Mouse (Mus musculus): Measurements from ENCODE around the gene Poln. TPM values are rescaled to one million over a fixed set of nuclear protein-coding genes. Genes with fewer than 3 reads are reported as not detected.

Gene Poln
- polyA plus RNA-seq, 1 experiment = 0.05 TPM

DNA sequence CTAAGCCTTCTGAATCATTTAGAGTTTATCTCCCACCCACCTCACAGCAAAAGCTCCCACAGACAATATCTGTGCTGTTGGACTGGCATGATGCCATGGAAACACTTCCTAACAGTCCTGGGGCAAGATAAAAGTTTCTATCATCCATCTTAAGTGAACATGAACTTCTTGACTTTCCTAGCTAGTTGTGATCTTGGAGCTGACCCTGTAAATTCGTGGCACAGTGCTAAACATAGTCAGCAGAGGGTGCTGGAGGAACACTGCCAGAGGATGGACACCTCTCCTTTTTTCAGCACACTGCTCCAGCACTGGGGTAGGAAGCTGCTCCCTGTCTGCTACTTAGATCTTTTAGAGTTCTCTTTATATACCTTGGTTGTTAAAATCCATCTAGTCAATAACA, 29.5 kb downstream of the Poln start:
- DNase-seq (ENCODE audit: low read depth, low spot score) = no peak
- WGBS = 0% methylated on average over 1 of the region's 1 CpGs

DNA sequence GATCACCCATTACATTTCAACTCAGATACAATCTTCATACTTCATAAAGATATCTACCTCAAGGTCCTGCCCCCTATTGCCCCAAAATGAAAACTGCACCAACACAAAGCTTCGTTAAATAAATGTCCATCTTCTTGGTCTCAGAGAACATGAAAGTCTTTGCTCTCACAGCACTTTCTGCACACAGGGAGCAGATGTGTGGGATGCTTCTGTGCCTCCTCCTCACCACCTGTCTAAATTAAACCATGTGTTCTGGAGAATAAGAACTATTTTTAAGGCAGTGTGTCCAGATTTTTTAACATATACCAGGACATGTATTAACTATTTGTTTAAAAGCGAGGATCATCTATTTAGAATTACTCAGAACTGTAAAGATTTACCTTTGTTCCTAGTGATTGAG, 36.5 kb downstream of the Poln start:
- WGBS = 79% methylated on average over 2 of the region's 2 CpGs
- DNase-seq (ENCODE audit: low read depth, low spot score) = no peak

DNA sequence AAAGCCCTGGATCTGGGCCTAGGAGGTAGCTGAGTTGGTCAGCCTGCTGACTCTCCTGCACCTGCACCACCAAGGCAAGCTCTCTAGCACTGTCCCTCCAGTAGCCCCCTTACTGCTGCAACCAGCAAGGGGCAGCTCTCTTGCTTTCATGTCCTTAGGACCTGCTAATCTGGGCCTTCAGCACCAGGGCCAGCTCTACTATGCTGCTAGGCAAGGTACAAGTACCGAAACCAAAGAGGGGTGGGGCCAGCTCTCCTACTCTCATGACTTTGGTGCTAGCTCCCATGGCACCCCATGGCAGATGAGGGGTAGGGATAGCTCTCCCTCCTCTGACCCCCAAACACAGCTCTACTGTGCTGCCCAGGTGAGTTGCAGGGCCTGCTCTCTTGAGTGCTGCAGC, 45.1 kb downstream of the Poln start:
- DNase-seq (ENCODE audit: low read depth, low spot score) = no peak

DNA sequence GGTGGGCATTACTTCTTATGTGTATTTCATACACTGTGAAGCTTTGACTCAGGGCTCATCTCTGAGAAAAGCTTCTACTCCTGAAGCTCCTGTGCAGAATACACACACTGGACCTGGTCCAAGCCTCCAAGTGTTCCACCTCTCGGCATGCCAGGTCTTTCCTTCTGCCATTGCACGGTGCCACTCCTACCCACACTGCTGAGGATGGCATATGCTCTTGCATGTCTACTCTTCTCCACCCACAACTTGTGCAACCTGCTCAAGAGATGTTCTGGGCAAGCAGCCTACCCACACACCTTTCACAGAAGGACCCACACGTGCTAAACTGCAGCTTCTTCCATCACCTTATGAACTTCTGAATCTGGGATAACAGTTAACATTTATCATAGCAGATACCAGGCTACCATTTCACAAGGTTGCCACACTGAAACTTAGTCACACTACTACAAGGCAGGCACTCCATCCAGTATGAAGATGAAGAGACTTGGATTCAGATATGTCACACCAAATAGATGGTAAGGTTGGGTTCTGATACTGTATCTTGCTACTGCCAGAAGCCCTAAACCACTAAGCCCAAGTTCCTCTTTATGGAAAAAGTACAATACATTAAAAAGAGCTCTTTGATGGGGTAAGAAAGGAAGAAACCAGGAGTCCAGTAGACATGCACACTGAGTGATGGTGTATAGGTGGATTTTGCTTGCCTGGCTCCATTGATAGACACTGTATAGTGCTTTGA, 50.0 kb downstream of the Poln start:
- no peak for DNase-seq (ENCODE audit: low read depth, low spot score)
- 73% methylated on average over 3 of the region's 3 CpGs for WGBS

More for the DNA sequence above, 45.1 kb downstream of the Poln start:
- WGBS = 22% methylated on average over 1 of the region's 1 CpGs

DNA sequence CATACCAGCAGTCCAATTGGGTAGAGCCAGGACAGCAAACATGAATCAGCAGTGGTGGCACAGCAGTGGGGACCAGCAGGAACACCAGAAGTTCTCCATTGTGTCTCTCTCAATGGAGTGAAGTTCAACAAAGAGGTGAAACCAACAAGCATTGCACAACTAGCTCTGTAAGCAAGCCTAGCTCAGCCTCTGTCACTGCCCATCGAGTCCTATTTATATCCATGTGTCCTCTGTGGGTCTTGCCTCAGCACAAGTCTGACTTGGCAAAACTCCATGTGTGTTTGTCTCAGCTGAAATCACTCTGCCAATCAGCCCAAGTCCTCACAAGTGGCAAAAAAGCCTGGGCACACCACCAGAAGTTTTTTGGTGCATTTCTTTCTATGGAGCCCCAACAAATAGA, 63.6 kb downstream of the Poln start:
- WGBS = 67% methylated on average over 1 of the region's 1 CpGs
- DNase-seq (ENCODE audit: low read depth, low spot score) = no peak

DNA sequence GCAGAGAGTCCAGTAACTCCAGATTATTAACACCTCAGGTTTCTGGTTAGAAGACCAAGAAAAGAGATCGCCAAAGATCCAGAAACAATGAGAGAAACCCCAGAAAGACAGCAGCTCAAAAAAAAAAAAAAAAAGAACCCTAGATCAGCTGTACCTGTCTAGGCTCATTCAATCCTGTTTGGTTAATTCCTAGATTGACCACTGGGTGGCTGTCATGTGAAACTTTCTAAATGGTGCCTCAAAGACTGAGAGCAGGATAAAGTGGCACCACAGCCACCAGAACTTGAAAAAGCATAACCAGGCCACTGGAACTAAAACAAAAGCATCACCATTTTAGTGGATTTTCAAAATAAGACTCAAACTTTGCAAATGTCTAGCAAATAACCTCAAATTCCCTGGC, 71.9 kb downstream of the Poln start:
- 6% methylated on average over 1 of the region's 1 CpGs for WGBS
- peak; percentile 22 for DNase-seq (ENCODE audit: low read depth, low spot score)

DNA sequence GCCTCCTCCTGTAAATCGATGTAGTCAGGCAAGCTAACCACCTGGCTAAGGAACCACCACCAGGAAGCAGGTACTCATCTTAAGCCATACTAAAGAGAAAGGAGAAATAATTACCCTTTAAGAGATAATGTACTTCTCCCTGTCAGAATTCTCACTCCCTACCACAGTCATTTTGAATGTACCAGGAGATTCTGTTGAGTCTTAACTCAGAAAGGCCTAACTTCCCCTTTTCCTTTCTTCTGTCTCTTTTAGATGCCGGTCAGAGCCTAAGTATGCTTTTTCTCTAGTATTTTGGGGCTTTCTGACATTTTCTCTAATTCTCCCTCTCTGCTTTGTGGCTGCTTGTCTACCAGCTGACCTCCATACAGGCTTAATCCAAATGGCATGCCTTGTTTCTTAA, 76.2 kb downstream of the Poln start:
- 71% methylated on average over 2 of the region's 2 CpGs for WGBS
- no peak for DNase-seq (ENCODE audit: low read depth, low spot score)

DNA sequence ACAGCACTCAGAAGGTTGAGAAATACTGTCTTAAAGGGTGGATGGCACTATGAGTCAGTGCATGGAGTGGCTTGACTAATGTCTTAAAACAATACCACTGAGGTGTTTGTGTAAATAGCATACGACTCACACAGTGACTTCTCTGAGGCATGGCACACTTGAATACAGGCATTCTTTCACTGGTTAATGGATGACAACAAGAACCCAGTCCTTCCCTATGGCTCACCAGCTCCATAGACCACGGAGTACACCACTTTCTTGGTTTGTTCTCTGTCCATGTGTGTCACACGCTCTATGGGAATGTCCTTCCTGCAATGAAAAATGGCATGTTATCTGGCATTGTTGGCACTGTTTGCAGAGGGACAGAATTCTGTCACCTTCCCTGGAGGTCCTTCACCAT, 136.7 kb downstream of the Poln start:
- WGBS = 36% methylated on average over 3 of the region's 3 CpGs
- DNase-seq (ENCODE audit: low read depth, low spot score) = no peak

DNA sequence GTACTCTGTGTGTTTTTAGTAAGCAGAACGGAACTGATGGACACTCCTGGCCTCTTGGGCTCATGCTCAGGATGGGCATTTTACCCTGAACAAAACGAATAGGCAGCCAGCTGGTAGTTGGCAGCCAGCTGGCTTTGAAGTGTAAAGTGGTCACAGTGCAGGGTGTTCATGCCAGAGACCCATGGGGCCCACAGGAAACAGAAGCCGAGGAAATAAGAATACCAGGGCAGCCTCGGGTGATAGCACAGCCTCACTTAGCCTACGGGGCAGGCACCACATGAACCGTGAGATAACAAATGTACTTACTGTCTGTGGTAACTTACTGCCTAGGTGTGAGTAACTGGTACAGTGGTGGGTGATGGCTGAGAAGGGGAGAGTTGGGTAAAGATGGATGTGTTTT, 138.2 kb downstream of the Poln start:
- DNase-seq (ENCODE audit: low read depth, low spot score) = no peak
- 70% methylated on average over 6 of the region's 6 CpGs for WGBS

DNA sequence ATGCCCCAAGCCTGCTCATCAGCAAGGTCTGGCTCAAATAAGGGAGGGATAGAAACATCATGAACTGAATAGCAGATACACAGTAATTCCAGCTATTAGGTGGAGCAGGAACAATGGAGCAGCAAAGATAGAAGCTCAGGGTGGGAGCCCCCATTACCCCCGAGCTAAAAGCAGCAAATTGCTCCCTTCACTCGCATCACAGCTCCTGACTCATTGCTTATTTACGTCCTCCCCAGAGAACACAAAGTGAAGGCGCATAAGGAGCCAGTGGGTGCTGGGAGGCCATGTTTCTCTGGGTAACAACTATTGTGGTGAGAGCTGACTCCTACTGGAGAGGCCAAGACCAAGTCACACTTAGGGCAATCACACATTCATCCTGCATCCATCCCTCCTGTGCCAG, 139.1 kb downstream of the Poln start:
- no peak for DNase-seq (ENCODE audit: low read depth, low spot score)
- 55% methylated on average over 4 of the region's 4 CpGs for WGBS

DNA sequence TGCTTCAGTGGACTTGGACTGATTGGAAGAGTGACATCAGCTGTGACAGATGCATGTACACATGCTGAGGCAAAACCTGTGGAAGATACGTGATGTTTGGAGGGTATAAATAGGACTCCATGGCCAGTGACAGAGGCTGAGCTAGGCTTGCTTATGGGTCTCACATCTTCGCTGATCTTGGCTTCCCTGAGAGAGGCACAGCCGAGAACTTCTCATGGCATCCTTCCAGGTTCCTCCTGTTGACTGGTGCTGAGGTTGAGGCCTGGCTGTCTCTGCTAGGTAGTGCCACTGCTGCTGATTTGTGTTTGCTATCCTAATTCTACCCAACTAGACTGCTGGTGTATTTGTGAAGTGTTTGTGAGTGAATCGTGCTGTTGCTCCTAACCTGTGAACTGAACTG, 150.3 kb downstream of the Poln start:
- no peak for DNase-seq (ENCODE audit: low read depth, low spot score)
- WGBS = 72% methylated on average over 4 of the region's 4 CpGs

DNA sequence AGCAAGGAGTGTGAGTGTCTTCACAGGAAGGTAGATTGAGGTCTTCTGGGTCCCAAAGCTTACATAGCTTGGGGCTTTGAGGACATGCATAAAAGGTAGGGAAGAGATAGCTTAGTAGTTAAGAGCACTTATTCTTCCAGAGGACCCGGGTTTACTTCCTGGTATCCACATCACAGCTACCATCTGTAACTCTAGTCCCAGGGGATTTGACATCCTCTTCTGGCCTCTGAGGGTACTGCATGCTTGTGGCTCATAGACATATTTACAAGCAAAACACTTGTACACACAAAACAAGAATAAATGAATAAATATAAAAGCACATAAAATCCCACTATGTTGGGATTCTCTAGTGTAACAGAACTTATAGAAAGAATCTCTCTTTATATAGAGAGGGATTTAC, 154.6 kb downstream of the Poln start:
- no peak for DNase-seq (ENCODE audit: low read depth, low spot score)
- 51% methylated on average over 1 of the region's 1 CpGs for WGBS

DNA sequence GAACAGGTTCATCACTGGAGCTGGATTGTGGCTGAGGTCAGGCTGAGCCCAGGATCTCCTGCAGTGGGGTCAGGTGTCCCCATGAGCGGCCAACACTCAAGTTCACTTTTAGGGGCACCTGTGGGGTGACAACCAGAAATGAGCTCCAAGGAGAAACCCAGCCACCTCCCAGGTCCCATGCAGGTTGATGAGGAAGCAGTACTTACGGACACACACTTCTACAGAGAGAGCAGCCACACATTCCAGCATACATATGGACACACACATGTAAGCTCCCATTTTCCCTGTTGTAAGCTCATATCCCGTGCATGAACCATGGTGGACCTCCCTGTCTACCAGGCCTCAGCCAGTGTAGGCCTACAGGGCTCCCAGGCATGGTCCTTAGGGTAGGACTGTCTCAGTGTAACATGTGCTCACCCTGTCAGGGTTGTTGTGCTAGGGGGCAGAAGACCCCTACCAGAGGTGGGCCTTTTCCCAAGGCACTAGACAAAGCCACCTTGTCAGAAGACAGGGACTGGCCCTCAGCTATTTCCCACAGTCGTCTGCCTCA, 161.8 kb downstream of the Poln start:
- WGBS = 80% methylated on average over 4 of the region's 4 CpGs
- no peak for DNase-seq (ENCODE audit: low read depth, low spot score)

DNA sequence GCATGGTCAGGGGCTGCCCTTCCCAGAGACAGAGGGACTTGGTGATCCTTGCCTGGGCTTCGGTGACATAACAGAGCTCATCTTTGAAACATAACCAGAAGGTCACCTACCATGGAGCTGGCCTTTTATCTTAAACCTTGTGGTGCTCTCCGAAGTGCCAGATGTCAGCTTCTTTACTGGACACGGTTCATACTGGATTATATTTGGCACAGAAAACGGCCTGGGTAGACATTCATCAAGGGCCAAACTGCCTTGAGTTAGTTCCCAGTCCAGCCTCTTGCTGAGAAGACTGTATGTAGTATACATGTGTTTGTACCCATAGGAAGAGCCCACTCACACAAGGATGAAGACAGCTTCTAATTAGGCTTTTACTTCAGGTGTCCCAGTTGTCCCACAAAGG, 162.4 kb downstream of the Poln start:
- 80% methylated on average over 4 of the region's 4 CpGs for WGBS
- no peak for DNase-seq (ENCODE audit: low read depth, low spot score)

DNA sequence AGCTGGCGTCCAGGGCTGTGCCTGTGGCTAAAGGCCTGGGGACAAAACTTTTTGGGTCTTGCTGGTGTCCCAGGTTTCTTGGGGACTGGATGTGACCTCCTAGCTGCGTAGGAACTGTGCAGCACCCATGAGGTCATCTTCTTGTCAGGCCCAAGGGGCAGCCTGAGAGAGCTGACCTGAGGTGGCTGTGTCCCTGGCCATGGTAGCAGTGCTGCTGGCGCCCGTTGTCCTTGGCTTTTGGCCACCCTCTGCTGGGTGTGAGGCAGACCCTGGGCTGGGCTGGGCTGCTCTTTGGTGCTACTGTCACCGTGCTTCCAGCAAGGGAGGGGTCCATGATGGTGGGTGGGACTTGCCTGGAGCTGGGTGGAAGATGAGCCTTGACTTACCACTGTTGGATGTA, 164.6 kb downstream of the Poln start:
- no peak for DNase-seq (ENCODE audit: low read depth, low spot score)
- 64% methylated on average over 5 of the region's 5 CpGs for WGBS

DNA sequence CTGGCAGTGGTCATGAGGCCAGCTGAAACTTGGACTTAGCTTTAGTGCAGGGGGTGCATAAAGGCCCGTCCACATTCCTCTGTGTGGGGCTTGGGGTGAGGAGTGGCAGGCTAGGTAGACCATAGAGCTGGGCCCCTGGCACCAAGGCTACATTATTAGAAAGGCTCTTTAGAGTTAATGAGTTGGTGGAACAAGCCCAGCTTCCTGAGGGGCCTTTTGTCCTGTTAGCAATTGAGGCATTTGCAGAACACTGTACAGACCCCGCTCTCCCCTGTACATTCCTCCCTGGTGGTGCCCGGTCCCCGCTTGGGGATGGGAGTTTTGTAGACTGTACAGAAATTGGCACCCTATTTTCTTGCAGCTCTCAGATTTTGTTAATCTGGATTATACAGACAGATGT, 166.6 kb downstream of the Poln start:
- no peak for DNase-seq (ENCODE audit: low read depth, low spot score)
- WGBS = 89% methylated on average over 4 of the region's 4 CpGs

DNA sequence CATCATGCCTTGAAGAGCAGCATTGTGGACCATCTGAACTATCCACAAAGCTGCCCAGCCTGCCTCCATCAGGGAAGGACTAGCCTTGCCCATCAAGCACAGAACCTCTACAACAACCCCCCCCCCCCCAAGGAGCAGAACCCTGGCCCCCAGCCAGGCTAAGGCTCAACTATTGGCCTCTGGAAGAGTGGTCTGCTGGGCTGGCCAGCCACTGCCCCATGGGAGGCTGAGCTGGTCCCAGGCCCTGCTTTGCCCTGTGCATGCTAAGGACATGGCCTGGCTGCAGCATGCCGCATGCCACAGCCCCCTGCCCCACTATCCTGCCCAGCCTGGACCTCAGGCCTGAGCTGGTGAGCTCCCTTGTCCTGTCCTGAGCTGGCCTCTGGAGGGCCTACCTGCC, 167.8 kb downstream of the Poln start:
- WGBS = 88% methylated on average over 1 of the region's 1 CpGs
- no peak for DNase-seq (ENCODE audit: low read depth, low spot score)

DNA sequence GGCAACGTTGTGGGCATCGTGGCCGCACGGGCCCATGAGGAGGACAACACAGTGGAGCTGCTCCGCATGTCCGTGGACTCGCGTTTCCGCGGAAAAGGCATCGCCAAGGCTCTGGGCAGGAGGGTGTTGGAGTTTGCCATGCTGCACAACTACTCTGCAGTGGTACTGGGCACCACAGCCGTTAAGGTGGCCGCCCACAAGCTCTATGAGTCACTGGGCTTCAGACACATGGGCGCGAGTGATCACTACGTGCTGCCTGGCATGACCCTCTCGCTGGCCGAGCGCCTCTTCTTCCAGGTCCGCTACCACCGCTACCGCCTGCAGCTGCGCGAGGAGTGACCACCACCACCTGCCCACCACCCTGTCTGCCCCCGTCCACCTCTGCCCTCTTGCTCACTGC, 168.4 kb downstream of the Poln start:
- 95% methylated on average over 25 of the region's 25 CpGs for WGBS
- no peak for DNase-seq (ENCODE audit: low read depth, low spot score)

DNA sequence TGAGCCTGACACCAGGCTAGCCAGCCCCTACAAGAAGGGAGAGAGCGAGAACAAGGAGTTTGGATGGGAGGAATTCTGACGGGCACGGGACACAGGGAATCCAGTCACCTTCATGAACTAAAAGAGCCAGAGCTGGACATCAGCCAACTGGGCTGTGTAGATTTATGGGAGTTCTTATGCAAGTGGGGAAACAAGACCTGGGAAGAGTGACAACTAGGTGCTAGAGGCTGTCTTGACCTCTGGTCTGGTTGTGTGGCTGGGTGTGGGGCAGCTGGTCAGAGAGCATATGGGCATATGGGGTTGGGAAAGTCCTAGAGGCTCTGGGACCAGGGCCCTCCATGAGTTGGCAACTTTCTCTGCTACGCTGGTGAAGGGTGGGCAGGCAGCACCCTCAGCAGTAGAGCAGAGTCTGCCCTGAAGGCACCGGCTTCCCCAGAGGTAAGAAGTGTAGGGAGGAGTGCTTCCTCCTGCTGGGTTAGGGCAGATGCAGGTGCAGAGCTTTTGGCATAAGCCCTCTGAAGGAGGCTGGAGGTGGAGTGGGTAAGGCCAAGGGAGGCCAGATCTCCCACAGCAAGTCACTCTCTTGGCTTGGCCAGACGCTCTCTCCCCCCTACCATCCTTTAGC, 169.7 kb downstream of the Poln start:
- 58% methylated on average over 6 of the region's 6 CpGs for WGBS
- no peak for DNase-seq (ENCODE audit: low read depth, low spot score)

DNA sequence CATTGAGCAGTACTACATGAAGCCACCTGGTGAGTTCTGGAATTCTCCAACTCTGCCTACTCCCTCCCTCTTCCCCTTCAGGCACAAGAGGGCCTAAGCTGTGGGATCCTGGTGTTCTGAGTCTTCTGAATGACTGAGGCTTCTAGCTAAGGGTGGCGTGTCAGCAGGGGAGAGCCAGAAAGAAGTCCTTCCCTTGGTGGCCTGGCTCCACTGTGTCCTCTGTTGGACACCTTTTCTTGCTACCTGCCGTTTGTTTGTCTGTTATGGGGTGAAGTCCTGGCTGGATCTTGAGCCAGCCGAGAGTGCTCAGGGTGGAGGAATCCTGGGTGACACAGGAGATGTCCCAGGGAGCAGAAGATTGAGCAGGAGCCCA, 170.8 kb downstream of the Poln start:
- 92% methylated on average over 3 of the region's 3 CpGs for WGBS
- no peak for DNase-seq (ENCODE audit: low read depth, low spot score)

DNA sequence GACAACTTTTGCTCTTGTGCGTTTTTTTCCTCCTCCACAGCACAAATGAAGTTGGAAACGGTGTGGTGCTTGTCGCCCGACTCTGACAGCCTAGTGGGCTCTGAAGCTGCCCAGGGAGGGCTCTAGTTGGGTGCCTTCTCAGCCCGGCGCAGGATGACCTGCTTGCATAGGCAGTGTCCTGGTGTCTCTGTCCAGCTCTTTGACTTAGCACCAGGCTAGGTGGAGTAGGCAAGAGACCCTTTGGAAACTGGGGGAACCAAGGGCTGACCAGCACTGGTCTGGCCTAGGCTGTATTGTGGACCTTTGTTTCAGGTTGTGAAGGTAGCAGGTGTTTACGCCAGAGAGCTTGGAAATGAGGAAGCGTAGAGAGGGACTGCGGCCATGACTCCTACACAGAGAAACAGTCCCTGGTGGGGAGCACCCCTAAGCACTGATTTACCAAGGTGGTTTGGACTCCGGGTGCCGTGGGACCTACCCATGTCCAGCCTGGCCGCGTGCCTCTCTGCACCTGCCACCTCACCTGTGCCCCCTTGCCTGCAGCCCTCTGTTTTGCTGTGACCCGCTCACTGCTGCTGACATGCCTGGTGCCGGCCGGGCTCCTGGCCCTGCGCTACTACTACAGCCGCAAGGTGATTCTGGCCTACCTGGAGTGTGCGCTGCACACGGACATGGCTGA, 171.3 kb downstream of the Poln start:
- 74% methylated on average over 20 of the region's 20 CpGs for WGBS
- DNase-seq (ENCODE audit: low read depth, low spot score) = no peak

All from large intestine, adult 2 months (tissue).